Mouse (Mus musculus): ENCODE data around the gene Lekr1. TPM values are rescaled to one million over a fixed set of nuclear protein-coding genes. Genes with fewer than 3 reads are reported as not detected.

Gene Lekr1
- polyA plus RNA-seq, 1 experiment from 2014 or later = 7.2 TPM

DNA sequence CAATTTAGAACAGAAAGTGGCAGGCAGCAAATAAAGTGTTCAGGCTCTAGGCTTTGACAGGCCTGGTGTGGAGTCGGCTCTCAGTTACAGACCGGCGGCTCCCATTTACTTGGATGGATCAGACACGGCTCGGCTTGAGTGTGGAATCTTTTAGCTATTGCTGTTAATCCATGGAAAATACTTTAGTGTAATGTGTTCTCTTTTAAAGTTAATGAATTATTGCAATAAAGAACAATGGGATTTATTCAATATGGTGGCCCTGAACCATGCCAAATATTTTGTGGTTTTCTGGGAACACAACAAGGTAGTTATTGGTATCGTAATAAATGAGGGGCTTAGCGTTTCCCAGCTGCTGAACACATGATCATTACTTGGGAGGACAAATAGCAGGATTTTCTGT lies 28.7 kb upstream of the Lekr1 start:
- H3K4me1 ChIP-seq (replicated peaks) = no peaks in the 10 kb centered on the region
- H3K4me2 ChIP-seq = no peak overlapping the region
- H3K36me3 ChIP-seq = no peaks in the 10 kb centered on the region
- WGBS = 84% methylated on average over 7 of the region's 7 CpGs
- H3K4me3 ChIP-seq = no peak overlapping the region
- no peak overlapping the region for H3K9ac ChIP-seq
- no peak overlapping the region for H3K27ac ChIP-seq
- no peaks in the 10 kb centered on the region for H3K27me3 ChIP-seq
- no peak for ATAC-seq (replicated peaks; ENCODE audit: insufficient number of reproducible peaks, insufficient read depth, low FRiP score, low read depth)
- no peaks in the 10 kb centered on the region for H3K9me3 ChIP-seq (replicated peaks)

- Histone ChIP-seq H3K4me1 (replicated peaks) (no peaks in the 10 kb centered on the region), H3K27ac (no peak overlapping the region), H3K27me3 (no peaks in the 10 kb centered on the region), H3K9ac (no peak overlapping the region), H3K36me3 (no peaks in the 10 kb centered on the region), H3K9me3 (replicated peaks) (no peaks in the 10 kb centered on the region), H3K4me3 (no peak overlapping the region), H3K4me2 (no peak overlapping the region)
- ATAC-seq (replicated peaks; ENCODE audit: insufficient number of reproducible peaks, insufficient read depth, low FRiP score, low read depth) = no peak
- 67% methylated on average over 11 of the region's 11 CpGs for WGBS
Measured at GRCm38 (mm10) chr3:65638896-65639295, 27.1 kb upstream of the Lekr1 start.

DNA sequence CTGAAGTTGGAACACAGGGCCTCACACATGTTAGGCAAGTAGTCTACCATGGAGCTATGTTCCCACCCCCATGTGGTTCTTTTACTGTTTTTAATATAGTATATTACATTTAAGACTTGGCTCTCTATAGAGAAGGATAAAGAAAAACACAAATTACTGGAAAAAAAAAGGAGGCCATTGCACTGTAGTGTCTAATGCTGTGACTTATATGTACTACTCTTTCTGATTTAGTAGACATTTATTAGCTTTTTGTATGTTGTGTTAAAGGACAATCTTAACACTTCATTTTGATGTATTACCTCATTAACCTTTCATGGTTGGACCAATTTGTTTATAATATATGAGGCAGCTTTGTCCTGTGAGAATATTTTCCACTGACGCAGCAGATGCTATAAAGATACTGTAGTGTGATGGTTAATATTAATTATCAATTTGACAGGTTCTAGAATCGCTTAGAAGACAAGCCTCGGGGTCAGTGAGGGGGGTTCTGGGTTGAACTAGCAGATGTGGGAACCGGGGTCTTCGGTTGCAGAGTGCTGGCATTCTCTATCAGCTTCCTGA lies 26.5 kb upstream of the Lekr1 start:
- Histone ChIP-seq H3K9ac (no peak overlapping the region), H3K36me3 (no peaks in the 10 kb centered on the region), H3K27ac (no peak overlapping the region), H3K27me3 (no peaks in the 10 kb centered on the region), H3K4me1 (replicated peaks) (no peaks in the 10 kb centered on the region), H3K9me3 (replicated peaks) (no peaks in the 10 kb centered on the region), H3K4me3 (no peak overlapping the region), H3K4me2 (no peak overlapping the region)
- 79% methylated on average over 5 of the region's 5 CpGs for WGBS
- ATAC-seq (replicated peaks; ENCODE audit: insufficient number of reproducible peaks, insufficient read depth, low FRiP score, low read depth) = no peak

GRCm38 (mm10) chr3:65642959-65643358 lies 23.1 kb upstream of the Lekr1 start:
- Histone ChIP-seq H3K4me3 (no peak overlapping the region), H3K4me2 (no peak overlapping the region), H3K9me3 (replicated peaks) (no peaks in the 10 kb centered on the region), H3K27me3 (no peaks in the 10 kb centered on the region), H3K9ac (no peak overlapping the region), H3K4me1 (replicated peaks) (no peaks in the 10 kb centered on the region), H3K36me3 (no peaks in the 10 kb centered on the region), H3K27ac (no peak overlapping the region)
- WGBS = 82% methylated on average over 2 of the region's 2 CpGs
- ATAC-seq (replicated peaks; ENCODE audit: insufficient number of reproducible peaks, insufficient read depth, low FRiP score, low read depth) = no peak

- Histone ChIP-seq H3K4me1 (replicated peaks) (no peaks in the 10 kb centered on the region), H3K4me2 (no peak overlapping the region), H3K27me3 (no peaks in the 10 kb centered on the region), H3K9ac (no peak overlapping the region), H3K36me3 (no peaks in the 10 kb centered on the region), H3K9me3 (replicated peaks) (no peaks in the 10 kb centered on the region), H3K27ac (no peak overlapping the region), H3K4me3 (no peak overlapping the region)
- WGBS = 79% methylated on average over 1 of the region's 1 CpGs
- no peak for ATAC-seq (replicated peaks; ENCODE audit: insufficient number of reproducible peaks, insufficient read depth, low FRiP score, low read depth)
Measured at GRCm38 (mm10) chr3:65643654-65644053, 22.4 kb upstream of the Lekr1 start.

- Histone ChIP-seq H3K27me3 (no peaks in the 10 kb centered on the region), H3K9me3 (replicated peaks) (no peaks in the 10 kb centered on the region), H3K9ac (no peak overlapping the region), H3K36me3 (no peaks in the 10 kb centered on the region), H3K4me2 (no peak overlapping the region), H3K27ac (no peak overlapping the region), H3K4me3 (no peak overlapping the region), H3K4me1 (replicated peaks) (no peaks in the 10 kb centered on the region)
- ATAC-seq (replicated peaks; ENCODE audit: insufficient number of reproducible peaks, insufficient read depth, low FRiP score, low read depth) = no peak
- 79% methylated on average over 8 of the region's 8 CpGs for WGBS
Measured at GRCm38 (mm10) chr3:65647592-65647991, 18.4 kb upstream of the Lekr1 start.

- no peak overlapping the region for H3K4me3 ChIP-seq
- 38% methylated on average over 1 of the region's 1 CpGs for WGBS
- H3K9ac ChIP-seq = no peak overlapping the region
- no peaks in the 10 kb centered on the region for H3K9me3 ChIP-seq (replicated peaks)
- ATAC-seq (replicated peaks; ENCODE audit: insufficient number of reproducible peaks, insufficient read depth, low FRiP score, low read depth) = no peak
- H3K4me2 ChIP-seq = no peak overlapping the region
- H3K4me1 ChIP-seq (replicated peaks) = no peaks in the 10 kb centered on the region
- no peaks in the 10 kb centered on the region for H3K36me3 ChIP-seq
- no peak overlapping the region for H3K27ac ChIP-seq
- no peaks in the 10 kb centered on the region for H3K27me3 ChIP-seq
Measured at GRCm38 (mm10) chr3:65648913-65649312, 17.1 kb upstream of the Lekr1 start.

GRCm38 (mm10) chr3:65650156-65650815 lies 15.7 kb upstream of the Lekr1 start:
- 73% methylated on average over 7 of the region's 7 CpGs for WGBS
- Histone ChIP-seq H3K9ac (no peak overlapping the region), H3K4me3 (no peak overlapping the region), H3K4me1 (replicated peaks) (no peaks in the 10 kb centered on the region), H3K27me3 (no peaks in the 10 kb centered on the region), H3K27ac (no peak overlapping the region), H3K4me2 (no peak overlapping the region), H3K36me3 (no peaks in the 10 kb centered on the region), H3K9me3 (replicated peaks) (no peaks in the 10 kb centered on the region)
- no peak for ATAC-seq (replicated peaks; ENCODE audit: insufficient number of reproducible peaks, insufficient read depth, low FRiP score, low read depth)

DNA sequence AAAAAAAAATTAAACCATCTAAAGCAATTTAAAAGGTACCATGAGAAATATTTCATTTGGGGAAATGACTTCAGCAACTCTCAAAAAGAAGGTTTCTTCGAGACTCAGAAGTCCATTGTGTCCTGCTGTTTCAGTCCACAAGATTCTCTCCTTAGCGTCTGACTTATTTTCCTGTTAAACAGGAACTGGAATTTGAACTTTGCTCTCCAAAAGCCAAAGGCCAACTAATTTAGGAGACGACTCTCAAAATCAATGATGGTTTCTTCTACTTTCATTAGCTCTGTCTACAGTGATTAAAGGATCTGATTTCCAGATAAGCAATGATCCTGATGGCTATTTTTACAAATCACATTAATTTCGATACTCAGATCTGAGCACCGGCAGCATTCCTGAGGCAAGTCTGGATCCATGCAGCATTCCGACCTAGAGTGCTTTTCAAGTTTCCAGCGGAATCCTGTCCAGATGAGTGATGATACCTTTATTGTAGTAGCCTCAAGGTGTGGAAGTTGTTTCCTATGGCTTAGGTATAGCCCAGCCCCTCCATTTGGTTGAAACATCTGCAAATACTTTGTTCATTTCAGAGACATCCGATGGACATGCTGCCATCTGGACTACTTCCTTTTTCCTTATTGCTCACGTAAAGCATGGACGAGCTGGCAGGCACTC lies 11.4 kb upstream of the Lekr1 start:
- Histone ChIP-seq H3K36me3 (no peaks in the 10 kb centered on the region), H3K4me1 (replicated peaks) (0 out of 2 replicates have a peak, but pooled peaks cover 3% of the 10 kb centered on the region), H3K27ac (no peak overlapping the region), H3K9ac (no peak overlapping the region), H3K4me2 (no peak overlapping the region), H3K9me3 (replicated peaks) (no peaks in the 10 kb centered on the region), H3K27me3 (peaks cover 4% of the 10 kb centered on the region; the same call in 1 of the 2 replicates), H3K4me3 (no peak overlapping the region)
- WGBS = 67% methylated on average over 10 of the region's 10 CpGs
- no peak for ATAC-seq (replicated peaks; ENCODE audit: insufficient number of reproducible peaks, insufficient read depth, low FRiP score, low read depth)

- WGBS = 78% methylated on average over 7 of the region's 7 CpGs
- Histone ChIP-seq H3K9ac (no peak overlapping the region), H3K27ac (no peak overlapping the region), H3K4me3 (no peak overlapping the region), H3K36me3 (no peaks in the 10 kb centered on the region), H3K27me3 (peaks cover 4% of the 10 kb centered on the region; the same call in 1 of the 2 replicates), H3K4me2 (no peak overlapping the region), H3K9me3 (replicated peaks) (no peaks in the 10 kb centered on the region), H3K4me1 (replicated peaks) (0 out of 2 replicates have a peak, but pooled peaks cover 3% of the 10 kb centered on the region)
- ATAC-seq (replicated peaks; ENCODE audit: insufficient number of reproducible peaks, insufficient read depth, low FRiP score, low read depth) = no peak
Measured at GRCm38 (mm10) chr3:65656451-65656850, 9.6 kb upstream of the Lekr1 start.

- Histone ChIP-seq H3K4me1 (replicated peaks) (0 out of 2 replicates have a peak, but pooled peaks cover 3% of the 10 kb centered on the region), H3K9ac (no peak overlapping the region), H3K9me3 (replicated peaks) (no peaks in the 10 kb centered on the region)
Measured at GRCm38 (mm10) chr3:65656902-65657660, 8.9 kb upstream of the Lekr1 start.

More at GRCm38 (mm10) chr3:65656902-65657660, 8.9 kb upstream of the Lekr1 start:
- Histone ChIP-seq H3K36me3 (no peaks in the 10 kb centered on the region), H3K4me3 (no peak overlapping the region), H3K27ac (no peak overlapping the region), H3K27me3 (peaks cover 4% of the 10 kb centered on the region; the same call in 1 of the 2 replicates), H3K4me2 (no peak overlapping the region)
- no peak for ATAC-seq (replicated peaks; ENCODE audit: insufficient number of reproducible peaks, insufficient read depth, low FRiP score, low read depth)
- WGBS = 57% methylated on average over 12 of the region's 12 CpGs

All from heart, embryonic 15.5 days (tissue).